Mouse (Mus musculus) ovary, postnatal 10 days (tissue): ENCODE results near the gene Slc22a4.

Experiments
- DNase-seq: peaks from one replicate; pipeline ENCODE4 v3.0.0; 2022; ENCODE audit warnings: low spot score

Gene Slc22a4

GRCm38 (mm10) chr11:54028044-54028951 is at the start of gene Slc22a4:
Gene Slc22a4, minus strand, starts transcription at chr11:54028090.
- DNase-seq, result peak; percentile 65

GRCm38 (mm10) chr11:54076101-54076500 is 48.2 kb upstream of the Slc22a4 start:
- no peak for DNase-seq

- no peak for DNase-seq
These were observed 47.5 kb upstream of the Slc22a4 start for GRCm38 (mm10) chr11:54075353-54075752.

- no peak for DNase-seq
These were observed 45.4 kb upstream of the Slc22a4 start for GRCm38 (mm10) chr11:54073291-54073690.

- DNase-seq, result no peak
These were observed 44.0 kb upstream of the Slc22a4 start for GRCm38 (mm10) chr11:54071726-54072445.

GRCm38 (mm10) chr11:54068520-54069371 is 40.9 kb upstream of the Slc22a4 start, which contains the start of gene Pdlim4:
Gene Pdlim4, minus strand, starts transcription at chr11:54069014.
- no peak for DNase-seq

GRCm38 (mm10) chr11:54067996-54068519 is 40.2 kb upstream of the Slc22a4 start:
- DNase-seq, result no peak

- DNase-seq, result no peak
These were observed 39.6 kb upstream of the Slc22a4 start for GRCm38 (mm10) chr11:54067318-54067995.

- DNase-seq, result no peak
These were observed 38.5 kb upstream of the Slc22a4 start for GRCm38 (mm10) chr11:54066400-54066799.

- DNase-seq, result no peak
These were observed 38.0 kb upstream of the Slc22a4 start for GRCm38 (mm10) chr11:54065915-54066178.

- DNase-seq, result no peak
These were observed 37.4 kb upstream of the Slc22a4 start for GRCm38 (mm10) chr11:54065106-54065914.

GRCm38 (mm10) chr11:54064412-54064978 is 36.6 kb upstream of the Slc22a4 start:
- DNase-seq, result no peak

- DNase-seq, result no peak
These were observed 35.5 kb upstream of the Slc22a4 start for GRCm38 (mm10) chr11:54063472-54063775.

- DNase-seq, result no peak
These were observed 35.0 kb upstream of the Slc22a4 start for GRCm38 (mm10) chr11:54062753-54063471.

GRCm38 (mm10) chr11:54062086-54062752 is 34.3 kb upstream of the Slc22a4 start:
- no peak for DNase-seq

- no peak for DNase-seq
These were observed 32.4 kb upstream of the Slc22a4 start for GRCm38 (mm10) chr11:54060316-54060715.

GRCm38 (mm10) chr11:54059526-54059925 is 31.6 kb upstream of the Slc22a4 start:
- no peak for DNase-seq

- DNase-seq, result no peak
These were observed 30.8 kb upstream of the Slc22a4 start for GRCm38 (mm10) chr11:54058643-54059042.

GRCm38 (mm10) chr11:54058056-54058617 is 30.2 kb upstream of the Slc22a4 start:
- DNase-seq, result no peak
